Mouse (Mus musculus): ENCODE data around the gene Ccdc85b.
"Not testable (repeated sequence)": the region's sequence is repeated elsewhere in the genome, so short reads cannot be mapped to it uniquely, and the experiment has no call there.

Ccdc85b gene

DNA sequence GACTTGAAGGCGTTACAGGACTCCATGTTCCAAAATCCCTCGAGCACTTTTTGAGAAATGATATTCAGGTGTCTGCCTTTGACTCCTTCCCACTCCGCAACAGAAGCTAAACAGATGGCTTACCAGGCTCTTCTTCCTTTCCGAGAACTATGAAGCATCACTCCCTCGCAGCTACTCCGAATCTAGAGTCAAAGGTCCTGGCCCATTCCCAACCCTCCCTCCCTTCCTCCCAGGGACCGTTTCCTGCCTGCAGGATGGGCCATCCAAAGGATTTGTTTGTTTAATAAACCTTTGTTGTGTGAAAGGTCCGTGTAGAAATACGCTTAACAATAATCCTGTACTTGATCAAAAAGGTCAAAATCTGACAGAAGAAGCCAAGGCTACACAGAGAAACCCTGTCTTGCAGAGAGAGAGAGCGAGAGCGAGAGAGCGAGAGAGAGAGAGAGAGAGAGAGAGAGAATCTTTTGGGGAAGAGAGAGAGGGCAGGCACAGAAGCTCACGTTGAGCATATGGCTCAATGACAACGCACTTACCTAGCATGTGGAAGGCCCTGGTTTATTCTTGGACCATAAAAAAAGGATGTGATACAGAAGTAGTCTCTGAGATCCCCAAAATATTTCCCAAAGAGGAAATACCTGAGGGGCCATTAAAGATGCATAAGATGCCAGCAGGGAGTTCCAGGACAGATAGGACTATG is at the start of gene Ccdc85b:
Gene Ccdc85b (minus strand): TSS at position 149 of the 697 bp plus-strand sequence.
- DNase-seq (ENCODE audit: low spot score), result no peak

DNA sequence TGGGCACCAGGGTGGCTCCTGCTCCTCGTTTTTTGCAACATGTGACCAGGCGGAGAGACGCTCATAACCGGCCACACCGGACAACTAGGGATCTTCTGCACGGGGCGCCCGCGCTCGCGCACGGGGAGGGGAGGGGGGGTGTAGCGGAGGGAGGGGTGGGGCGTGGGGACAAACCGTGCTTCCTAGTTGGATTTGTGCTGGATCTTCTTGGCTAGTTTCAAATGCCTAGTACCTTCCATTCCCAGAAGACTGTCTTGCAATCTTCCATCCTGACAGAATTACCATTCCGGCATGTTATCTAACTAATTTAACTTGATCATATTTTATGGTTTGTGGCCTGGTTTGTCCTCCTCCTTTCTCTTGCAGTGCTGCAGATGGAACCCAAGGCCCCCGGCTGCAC is 46.0 kb upstream of the Ccdc85b start, which contains the start of gene 1700020D05Rik:
Gene 1700020D05Rik (minus strand): TSS at position 101 of the 400 bp plus-strand sequence.
- DNase-seq (ENCODE audit: low spot score), result no peak

- no peak for DNase-seq (ENCODE audit: low spot score)
These were observed 42.7 kb upstream of the Ccdc85b start for GRCm38 (mm10) chr19:5500330-5500875.

DNA sequence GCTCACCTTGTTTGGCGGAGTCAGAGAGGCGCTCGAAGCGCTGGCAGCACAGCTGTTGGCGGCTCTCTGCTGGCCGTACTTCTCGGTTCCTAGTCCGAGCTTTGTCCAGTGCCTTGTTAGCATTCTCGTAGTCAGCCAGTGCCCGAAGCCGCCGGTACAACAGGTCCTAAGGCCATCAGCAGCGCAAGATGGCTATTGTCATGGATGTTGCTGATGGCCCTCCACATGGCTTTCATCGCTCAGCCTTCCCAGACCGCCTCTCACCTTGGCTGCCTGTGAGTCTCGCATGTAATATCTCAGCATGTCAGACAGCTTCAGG is 38.3 kb upstream of the Ccdc85b start:
- no peak for DNase-seq (ENCODE audit: low spot score)

- no peak for DNase-seq (ENCODE audit: low spot score)
These were observed 37.8 kb upstream of the Ccdc85b start for GRCm38 (mm10) chr19:5495353-5496051.

- no peak for DNase-seq (ENCODE audit: low spot score)
These were observed 36.6 kb upstream of the Ccdc85b start for GRCm38 (mm10) chr19:5494314-5494713.

- DNase-seq (ENCODE audit: low spot score), result not testable (repeated sequence)
These were observed 35.6 kb upstream of the Ccdc85b start for GRCm38 (mm10) chr19:5493301-5493721.

DNA sequence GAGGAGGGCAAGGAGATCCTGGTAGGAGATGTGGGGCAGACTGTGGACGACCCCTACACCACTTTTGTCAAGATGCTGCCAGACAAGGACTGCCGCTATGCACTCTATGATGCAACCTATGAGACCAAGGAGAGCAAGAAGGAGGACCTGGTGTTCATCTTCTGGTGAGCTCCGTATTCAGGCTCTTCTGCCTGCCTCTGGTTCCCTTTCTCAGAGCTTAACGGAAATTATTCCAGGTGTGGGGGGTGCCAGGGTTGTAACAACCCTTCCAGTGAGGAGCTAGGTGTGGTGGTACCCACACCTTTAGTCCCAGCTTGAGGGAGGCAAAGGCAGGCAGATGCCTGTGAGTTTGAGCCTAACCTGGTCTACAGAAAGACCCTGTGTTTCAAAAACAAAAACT is 34.9 kb upstream of the Ccdc85b start:
- DNase-seq (ENCODE audit: low spot score), result no peak

DNA sequence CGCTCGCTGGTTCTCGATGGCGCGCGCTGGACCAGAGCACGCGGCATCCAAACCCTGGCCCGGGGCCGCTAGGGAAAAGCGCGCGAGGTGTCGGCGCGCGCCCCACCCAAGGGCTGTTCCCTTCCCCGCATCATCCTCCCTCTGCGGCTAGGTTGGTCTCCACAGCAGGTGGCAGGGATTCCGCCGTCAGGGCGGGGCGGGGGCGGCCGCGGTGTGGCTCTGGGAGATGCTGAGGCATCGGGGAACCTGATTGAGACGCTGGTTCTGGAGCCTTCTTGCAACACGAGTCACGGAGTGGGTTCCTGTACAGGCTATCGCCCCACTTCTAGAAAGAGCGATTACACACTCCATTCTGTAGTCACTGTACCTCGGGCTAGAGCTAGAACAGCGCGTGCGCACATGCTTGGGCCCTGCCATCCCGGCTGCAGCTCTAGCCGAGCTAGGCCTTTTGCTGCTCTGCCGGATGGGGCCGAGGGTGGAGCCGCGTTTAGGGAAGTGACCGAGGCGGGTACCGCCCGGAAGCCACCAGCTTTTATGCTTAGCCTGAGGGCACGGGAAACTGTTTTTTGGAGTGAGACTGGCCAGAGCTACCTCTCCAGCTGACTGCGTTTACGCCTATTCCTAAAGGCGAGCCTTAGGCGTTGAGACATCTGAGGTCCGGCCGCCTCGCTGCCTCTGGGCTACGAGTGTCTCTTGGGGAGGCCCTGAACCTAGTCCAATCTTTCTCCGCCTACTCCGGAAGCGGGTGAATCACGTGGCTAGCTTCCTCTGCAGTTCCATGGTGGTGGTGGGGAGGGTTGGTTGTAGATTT is 33.4 kb upstream of the Ccdc85b start:
- peak; percentile 77 for DNase-seq (ENCODE audit: low spot score)

GRCm38 (mm10) chr19:5490313-5490897 is 32.7 kb upstream of the Ccdc85b start, which contains the start of gene Cfl1:
Cfl1 (plus strand) TSS chr19:5490455.
- peak; percentile 94 for DNase-seq (ENCODE audit: low spot score)

DNA sequence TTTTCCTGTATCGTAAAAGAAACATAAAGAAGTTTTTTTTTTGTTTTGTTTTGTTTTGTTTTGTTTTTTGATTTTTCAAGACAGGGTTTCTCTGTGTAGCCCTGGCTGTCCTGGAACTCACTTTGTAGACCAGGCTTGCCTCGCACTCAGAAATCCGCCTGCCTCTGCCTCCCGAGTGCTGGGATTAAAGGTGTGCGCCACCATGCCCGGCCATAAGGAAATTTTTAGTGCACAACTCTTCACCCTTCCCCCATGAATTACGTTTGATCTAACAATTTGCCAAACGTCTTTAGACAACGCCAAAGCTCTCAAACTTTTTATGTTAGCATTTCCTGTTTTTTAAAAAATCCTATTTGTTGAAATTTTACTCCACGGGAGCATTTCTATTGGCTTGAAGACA is 32.0 kb upstream of the Ccdc85b start:
- not testable (repeated sequence) for DNase-seq (ENCODE audit: low spot score)

GRCm38 (mm10) chr19:5488878-5489571 is 31.3 kb upstream of the Ccdc85b start:
- DNase-seq (ENCODE audit: low spot score), result peak; percentile 97

- peak; percentile 95 for DNase-seq (ENCODE audit: low spot score)
These were observed 30.3 kb upstream of the Ccdc85b start, which contains the start of gene Mus81 for GRCm38 (mm10) chr19:5487768-5488550. Mus81 (minus strand) TSS chr19:5488402.

DNA sequence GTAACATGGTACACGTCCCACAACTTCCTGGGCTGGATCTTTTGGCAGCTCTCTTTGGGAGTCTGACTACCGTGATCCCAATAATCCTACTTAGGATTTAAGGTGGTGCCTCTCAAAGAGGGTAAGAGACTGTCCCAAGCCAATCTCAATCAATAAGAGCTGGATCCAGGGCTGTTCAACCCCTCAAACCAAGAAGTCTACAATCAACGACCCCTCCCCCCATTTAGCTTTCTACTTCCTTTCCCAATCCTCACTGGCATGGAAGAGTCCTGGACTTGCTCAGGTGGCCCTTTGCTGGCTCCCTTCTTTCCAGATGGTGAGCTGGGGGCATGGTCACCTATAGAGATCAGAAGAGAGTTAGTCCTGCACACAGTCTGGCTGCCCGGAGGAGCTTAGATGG is 29.1 kb upstream of the Ccdc85b start:
- DNase-seq (ENCODE audit: low spot score), result no peak

DNA sequence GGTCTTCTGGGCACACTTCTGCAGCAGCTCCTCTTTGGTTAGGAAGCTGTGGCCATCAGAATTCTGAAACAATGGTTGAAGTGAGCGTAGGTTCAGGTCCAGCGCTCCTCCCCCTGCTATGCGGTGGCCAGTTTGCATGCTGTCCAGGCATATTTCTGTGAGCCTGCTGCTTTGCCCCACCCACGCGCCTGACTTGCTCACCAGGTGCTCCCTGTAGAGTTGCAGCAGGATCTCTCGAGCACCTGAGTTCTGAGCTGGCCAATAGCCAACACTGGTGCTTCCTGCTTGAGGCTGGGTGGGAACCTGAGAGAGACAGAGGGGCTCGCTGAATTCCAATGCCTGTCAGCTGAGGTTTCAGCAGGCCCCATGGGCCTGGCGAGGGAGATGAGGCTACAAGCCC is 28.6 kb upstream of the Ccdc85b start:
- DNase-seq (ENCODE audit: low spot score), result no peak

DNA sequence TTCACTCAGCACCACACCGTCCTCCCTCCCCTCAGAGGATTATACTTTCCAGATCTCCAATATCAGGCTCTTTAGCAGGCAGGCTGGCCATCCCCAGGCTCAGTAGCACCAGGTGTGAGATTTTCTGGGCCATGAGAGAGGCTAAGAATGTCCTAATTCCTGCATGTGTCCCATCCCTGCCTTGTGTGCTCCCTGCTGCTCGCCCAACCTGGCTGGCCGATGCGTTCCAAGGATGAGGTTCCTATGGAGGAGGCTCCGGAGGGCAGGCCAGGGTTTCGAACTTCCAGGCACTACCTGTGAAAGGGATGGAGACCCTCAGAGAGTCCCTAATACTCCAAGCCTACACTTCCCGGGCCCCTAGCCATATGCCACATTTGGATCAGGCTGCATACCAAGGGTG is 28.1 kb upstream of the Ccdc85b start:
- DNase-seq (ENCODE audit: low spot score), result no peak

DNA sequence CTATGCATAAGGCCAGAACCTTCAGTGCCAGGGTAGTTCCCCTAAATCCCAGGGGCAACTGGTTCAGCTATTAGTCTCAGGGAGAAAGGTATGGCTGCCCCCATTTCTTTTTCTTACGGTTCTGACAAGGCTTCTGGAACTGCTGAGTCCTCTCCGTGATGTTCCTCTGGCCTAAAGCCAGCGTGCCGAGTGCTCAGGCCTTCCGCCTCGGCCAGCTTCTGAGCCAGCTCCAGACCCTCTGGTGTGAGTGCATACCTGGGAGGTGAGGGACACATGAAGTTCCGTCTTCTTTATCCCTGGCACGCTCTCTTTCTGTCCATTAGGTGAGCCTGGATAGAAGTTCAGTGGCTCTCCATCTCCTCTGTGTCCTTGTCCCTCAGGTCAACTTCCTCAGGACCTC is 27.7 kb upstream of the Ccdc85b start:
- no peak for DNase-seq (ENCODE audit: low spot score)

DNA sequence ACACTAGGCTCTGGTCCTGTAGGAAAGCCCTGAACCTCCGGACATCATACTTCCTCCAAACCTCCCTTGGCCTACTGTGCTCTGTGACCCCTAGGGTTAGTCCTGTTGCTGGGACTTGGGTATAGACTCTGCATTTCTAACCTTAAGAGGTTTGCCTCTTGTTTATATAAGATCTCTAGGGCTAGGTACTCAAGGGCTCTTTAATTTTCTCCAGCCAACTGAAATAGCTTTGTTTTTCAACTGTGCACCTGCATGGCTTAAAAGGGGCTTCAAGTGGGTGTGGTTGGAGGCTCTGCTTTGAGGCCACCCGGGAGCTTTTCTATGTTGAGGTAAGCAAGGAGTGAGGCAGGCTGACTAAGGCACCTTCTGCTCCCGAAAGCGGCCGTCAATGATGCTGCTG is 26.8 kb upstream of the Ccdc85b start:
- DNase-seq (ENCODE audit: low spot score), result no peak

GRCm38 (mm10) chr19:5483386-5484359 is 26.0 kb upstream of the Ccdc85b start:
- no peak for DNase-seq (ENCODE audit: low spot score)

Measured in ovary, adult 18-20 months (tissue).